9 mouse cellular contexts compared by ENCODE assay signal in genomic region chr4:54470022-54471008, GRCm38 (mm10).
DNase-seq lines count a peak whose midpoint lies in the region; ATAC-seq and TF ChIP-seq lines count a peak whose summit lies in the region.
"Had no signal": no experiment of that assay in that cellular context is flagged by ENCODE, and none has a peak within 500 bp of the region (broad histone marks: within the 10 kb centered on the region; RNA-seq: fewer than 3 reads in every experiment).

No protein-coding gene starts in this region.

- no peak overlapping the region for H3K4me2 ChIP-seq in hindbrain, postnatal 0 days (ENCODE audit: low read depth, low read length)
- H3K4me2 ChIP-seq in limb, embryonic 12.5 days: peak overlapping the region; percentile 6
- H3K4me2 ChIP-seq in neural tube, embryonic 14.5 days (ENCODE audit: low read depth, low read length): no peak overlapping the region
- H3K4me2 ChIP-seq: midbrain, embryonic 12.5 days had no signal

- no peaks in the 10 kb centered on the region for H3K4me1 ChIP-seq in hindbrain, postnatal 0 days (ENCODE audit: insufficient read depth, low read length)
- H3K4me1 ChIP-seq in limb, embryonic 12.5 days (replicated peaks): peaks cover 30% of the 10 kb centered on the region
- no peaks in the 10 kb centered on the region for H3K4me1 ChIP-seq in neural tube, embryonic 14.5 days (ENCODE audit: control insufficient read depth, insufficient read depth, low read length)
- H3K4me1 ChIP-seq: midbrain, embryonic 12.5 days had no signal

- TF ChIP-seq CTCF in hindbrain, postnatal 0 days (IDR thresholded peaks at IDR 0.05; ENCODE audit: low read depth): no peak

- H3K9me3 ChIP-seq in hindbrain, postnatal 0 days (ENCODE audit: low read length): no peaks in the 10 kb centered on the region
- H3K9me3 ChIP-seq in limb, embryonic 12.5 days: no peaks in the 10 kb centered on the region
- H3K9me3 ChIP-seq in neural tube, embryonic 14.5 days (ENCODE audit: control insufficient read depth, low read length): no peaks in the 10 kb centered on the region
- H3K9me3 ChIP-seq: midbrain, embryonic 12.5 days had no signal

- ATAC-seq in hindbrain, postnatal 0 days: peak; percentile 92
- ATAC-seq in limb, embryonic 12.5 days (ENCODE audit: insufficient number of reproducible peaks, insufficient read depth, low FRiP score, low TSS enrichment, low read depth): peak; percentile 90
- peak; percentile 75 for ATAC-seq in neural tube, embryonic 14.5 days (ENCODE audit: low read depth)

- H3K9ac ChIP-seq in hindbrain, postnatal 0 days (replicated peaks; ENCODE audit: low read length): no peak overlapping the region
- no peak overlapping the region for H3K9ac ChIP-seq in limb, embryonic 12.5 days (replicated peaks)
- H3K9ac ChIP-seq in neural tube, embryonic 14.5 days (replicated peaks; ENCODE audit: low read depth, low read length): no peak overlapping the region
- H3K9ac ChIP-seq: midbrain, embryonic 12.5 days had no signal

- H3K36me3 ChIP-seq in hindbrain, postnatal 0 days (ENCODE audit: insufficient read depth, low read length): no peaks in the 10 kb centered on the region
- H3K36me3 ChIP-seq in limb, embryonic 12.5 days: no peaks in the 10 kb centered on the region
- no peaks in the 10 kb centered on the region for H3K36me3 ChIP-seq in neural tube, embryonic 14.5 days (ENCODE audit: control insufficient read depth, insufficient read depth, low read length)
- H3K36me3 ChIP-seq: midbrain, embryonic 12.5 days had no signal

- H3K27ac ChIP-seq in hindbrain, postnatal 0 days: no peak overlapping the region
- H3K27ac ChIP-seq in limb, embryonic 12.5 days: peak overlapping the region; percentile 66
- no peak overlapping the region for H3K27ac ChIP-seq in neural tube, embryonic 14.5 days (ENCODE audit: low read depth, low read length)
- H3K27ac ChIP-seq: midbrain, embryonic 12.5 days had no signal

- peak; percentile 37 for DNase-seq in adrenal gland, postnatal 10 days
- DNase-seq in adrenal gland, adult 8-10 months: no peak
- peak; percentile 72 for DNase-seq in embryo, embryonic 10 days (ENCODE audit: low spot score)
- DNase-seq in frontal cortex, postnatal 36 days (ENCODE audit: low spot score in 2 of 2): peak; percentile 14 to 45
- peak; percentile 80 for DNase-seq in hindbrain, postnatal 0 days (ENCODE audit: low spot score)
- no peak for DNase-seq in thymus, postnatal 36 days

- no peaks in the 10 kb centered on the region for H3K27me3 ChIP-seq in hindbrain, postnatal 0 days (ENCODE audit: insufficient read depth, low read length)
- no peaks in the 10 kb centered on the region for H3K27me3 ChIP-seq in limb, embryonic 12.5 days
- no peaks in the 10 kb centered on the region for H3K27me3 ChIP-seq in neural tube, embryonic 14.5 days (ENCODE audit: control insufficient read depth, insufficient read depth, low read length)
- H3K27me3 ChIP-seq: midbrain, embryonic 12.5 days had no signal

- H3K4me3 ChIP-seq in hindbrain, postnatal 0 days (ENCODE audit: low read length): no peak overlapping the region
- no peak overlapping the region for H3K4me3 ChIP-seq in limb, embryonic 12.5 days (replicated peaks)
- no peak overlapping the region for H3K4me3 ChIP-seq in neural tube, embryonic 14.5 days (ENCODE audit: low read depth, low read length)
- H3K4me3 ChIP-seq: midbrain, embryonic 12.5 days had no signal

- 36% methylated on average over 13 of the region's 13 CpGs for WGBS in hindbrain, postnatal 0 days
- 8% methylated on average over 13 of the region's 13 CpGs for WGBS in limb, embryonic 12.5 days
- 52% methylated on average over 13 of the region's 13 CpGs for WGBS in neural tube, embryonic 14.5 days

Comparison
In these comparisons a context has a peak if more than half of its experiments do, and no peak if none do; other contexts are left out.
1. DNase-seq: peak in adrenal gland, postnatal 10 days (single experiment), embryo, embryonic 10 days (single experiment), frontal cortex, postnatal 36 days (2 of 2) and hindbrain, postnatal 0 days (single experiment); none in adrenal gland, adult 8-10 months (single experiment) and thymus, postnatal 36 days (0 of 2).
2. Peak in every context shown above with its lines, with median percentiles within 50 percentile points of each other: ATAC-seq.